Mouse (Mus musculus) MEL (cell line): ENCODE results near the gene Olfr887. TPM values are rescaled to one million over a fixed set of nuclear protein-coding genes. Genes with fewer than 3 reads are reported as not detected.

Experiments
- DNase-seq: peaks from one replicate; pipeline ENCODE4 v3.0.0; 2011; ENCODE audit warnings: low read depth, low spot score
- H3K27ac ChIP-seq: 2 replicates; pipeline ENCODE4 v1.5.1; 2012; ENCODE audit warnings: low read depth, mild to moderate bottlenecking, control low read depth, low read length, moderate library complexity; ENCODE audit not compliant: control insufficient read depth
- H3K27me3 ChIP-seq, 2 experiments: fragments of 150-350 bp in 1 of 2; sonication (generic) in 1 of 2; 2 replicates each; pipeline ENCODE4 v1.6.1; 2012; ENCODE audit warnings: low read length in 2 of 2, mild to moderate bottlenecking in 2 of 2, improper control_type of control experiment in 1 of 2, moderate library complexity in 1 of 2; ENCODE audit not compliant: insufficient read depth in 2 of 2, control insufficient read depth in 1 of 2
- H3K36me3 ChIP-seq, 2 experiments: 2 replicates each; pipeline ENCODE4 v1.6.1; 2012 to 2014; ENCODE audit warnings: low read length in 2 of 2, improper control_type of control experiment in 1 of 2, inconsistent platforms in 1 of 2, mild to moderate bottlenecking in 1 of 2; ENCODE audit not compliant: insufficient read depth in 2 of 2, control insufficient read depth in 1 of 2
- H3K4me1 ChIP-seq, 2 experiments: fragments of 150-350 bp in 1 of 2; sonication (generic) in 1 of 2; 2 replicates each; pipeline ENCODE4 v1.6.1; 2012; ENCODE audit warnings: low read length in 2 of 2, improper control_type of control experiment in 1 of 2, mild to moderate bottlenecking in 1 of 2; ENCODE audit not compliant: insufficient read depth in 2 of 2, control insufficient read depth in 1 of 2
- H3K4me3 ChIP-seq, 2 experiments: fragments of 150-350 bp in 1 of 2; sonication (generic) in 1 of 2; 2 replicates each; pipeline ENCODE4 v1.5.1; 2012; ENCODE audit warnings: low read depth in 2 of 2, low read length in 2 of 2, mild to moderate bottlenecking in 2 of 2, moderate library complexity in 2 of 2, control low read depth in 1 of 2, improper control_type of control experiment in 1 of 2; ENCODE audit not compliant: control insufficient read depth in 1 of 2, insufficient read depth in 1 of 2
- H3K79me2 ChIP-seq: 2 replicates; pipeline ENCODE4 v1.6.1; 2012; ENCODE audit warnings: mild to moderate bottlenecking, low read length, moderate library complexity; ENCODE audit not compliant: control insufficient read depth, poor library complexity, insufficient read depth
- H3K9ac ChIP-seq: 2 replicates; pipeline ENCODE4 v1.6.1; 2012; ENCODE audit warnings: low read depth, mild to moderate bottlenecking, control low read depth, low read length, moderate library complexity; ENCODE audit not compliant: control insufficient read depth, poor library complexity, severe bottlenecking
- H3K9me3 ChIP-seq: fragments of 150-350 bp; sonication (generic); replicated peaks from 2 replicates; pipeline ENCODE4 v1.6.1; 2012; ENCODE audit warnings: mild to moderate bottlenecking, low read length, improper control_type of control experiment, moderate library complexity; ENCODE audit not compliant: insufficient read depth
- CHD1 ChIP-seq: IDR thresholded peaks from 2 replicates; pipeline ENCODE4 v1.6.1; 2012; ENCODE audit warnings: low read depth, mild to moderate bottlenecking, inconsistent platforms, low read length, improper control_type of control experiment
- ELF1 ChIP-seq: IDR thresholded peaks from 2 replicates; pipeline ENCODE4 v1.6.1; 2014; ENCODE audit warnings: low read depth, mild to moderate bottlenecking, inconsistent platforms, low read length, improper control_type of control experiment, moderate library complexity
- GATA1 ChIP-seq: IDR thresholded peaks from 2 replicates; pipeline ENCODE4 v1.6.1; 2011; ENCODE audit warnings: low read depth, low read length, improper control_type of control experiment
- HCFC1 ChIP-seq: IDR thresholded peaks from 2 replicates; pipeline ENCODE4 v1.6.1; 2012; ENCODE audit warnings: low read depth, mild to moderate bottlenecking, inconsistent platforms, low read length, improper control_type of control experiment, moderate library complexity
- JUND ChIP-seq: IDR thresholded peaks from 2 replicates; pipeline ENCODE4 v1.6.1; 2011; ENCODE audit warnings: low read depth, mild to moderate bottlenecking, improper control_type of control experiment, low read length
- KAT2A ChIP-seq: conservative IDR thresholded peaks from 2 replicates; pipeline ENCODE4 v1.6.1; 2012; ENCODE audit warnings: low read depth, low read length, improper control_type of control experiment, inconsistent platforms
- MAX ChIP-seq: IDR thresholded peaks from 2 replicates; pipeline ENCODE4 v1.6.1; 2011; ENCODE audit warnings: low read length, improper control_type of control experiment
- MEF2A ChIP-seq: IDR thresholded peaks from 2 replicates; pipeline ENCODE4 v1.6.1; 2014; ENCODE audit warnings: low read depth, mild to moderate bottlenecking, inconsistent platforms, low read length, improper control_type of control experiment; ENCODE audit not compliant: poor library complexity, insufficient replicate concordance, severe bottlenecking; ENCODE audit errors: extremely low read depth
- MYC ChIP-seq: IDR thresholded peaks from 2 replicates; pipeline ENCODE4 v1.6.1; 2011; ENCODE audit warnings: low read depth, mild to moderate bottlenecking, low read length, improper control_type of control experiment, moderate library complexity
- POLR2A ChIP-seq, 2 experiments: IDR thresholded peaks; 2 replicates each; pipeline ENCODE4 v1.6.1; 2011 to 2012; ENCODE audit warnings: low read length in 2 of 2, mild to moderate bottlenecking in 2 of 2, control low read depth in 1 of 2, improper control_type of control experiment in 1 of 2, low read depth in 1 of 2, moderate library complexity in 1 of 2; ENCODE audit not compliant: control insufficient read depth in 1 of 2, insufficient read depth in 1 of 2, poor library complexity in 1 of 2
- POLR2AphosphoS2 ChIP-seq: IDR thresholded peaks from 2 replicates; pipeline ENCODE4 v1.6.1; 2011; ENCODE audit warnings: low read length, improper control_type of control experiment
- RAD21 ChIP-seq: IDR thresholded peaks from 2 replicates; pipeline ENCODE4 v1.6.1; 2011; ENCODE audit warnings: mild to moderate bottlenecking, low read depth, low read length, improper control_type of control experiment
- RCOR1 ChIP-seq: IDR thresholded peaks from 2 replicates; pipeline ENCODE4 v1.6.1; 2012; ENCODE audit warnings: low read depth, mild to moderate bottlenecking, inconsistent platforms, low read length, improper control_type of control experiment
- SIN3A ChIP-seq: IDR thresholded peaks from 2 replicates; pipeline ENCODE4 v1.6.1; 2012; ENCODE audit warnings: low read length, improper control_type of control experiment, inconsistent platforms
- SMC3 ChIP-seq: IDR thresholded peaks from 2 replicates; pipeline ENCODE4 v1.6.1; 2011; ENCODE audit warnings: low read depth, low read length, improper control_type of control experiment
- TAL1 ChIP-seq: IDR thresholded peaks from 2 replicates; pipeline ENCODE4 v1.6.1; 2012; ENCODE audit warnings: mild to moderate bottlenecking, inconsistent platforms, low read length, moderate library complexity, mixed read lengths
- TCF12 ChIP-seq: IDR thresholded peaks from 2 replicates; pipeline ENCODE4 v1.6.1; 2014; ENCODE audit warnings: low read depth, mild to moderate bottlenecking, inconsistent platforms, low read length, improper control_type of control experiment, moderate library complexity
- UBTF ChIP-seq: IDR thresholded peaks from 2 replicates; pipeline ENCODE4 v1.6.1; 2012; ENCODE audit warnings: low read depth, mild to moderate bottlenecking, inconsistent platforms, low read length, improper control_type of control experiment, moderate library complexity, borderline replicate concordance; ENCODE audit not compliant: insufficient read depth
- USF1 ChIP-seq: IDR thresholded peaks from 2 replicates; pipeline ENCODE4 v1.6.1; 2014; ENCODE audit warnings: low read depth, mild to moderate bottlenecking, inconsistent platforms, low read length, improper control_type of control experiment, moderate library complexity
- USF2 ChIP-seq, 2 experiments: IDR thresholded peaks; 2 replicates each; pipeline ENCODE4 v1.6.1; 2011 to 2012; ENCODE audit warnings: improper control_type of control experiment in 2 of 2, low read length in 2 of 2, borderline replicate concordance in 1 of 2, inconsistent platforms in 1 of 2, low read depth in 1 of 2, mild to moderate bottlenecking in 1 of 2; ENCODE audit not compliant: insufficient read depth in 1 of 2
- ZC3H11A ChIP-seq: IDR thresholded peaks from 2 replicates; pipeline ENCODE4 v1.6.1; 2012; ENCODE audit warnings: low read depth, mild to moderate bottlenecking, inconsistent platforms, low read length, improper control_type of control experiment
- ZKSCAN1 ChIP-seq: IDR thresholded peaks from 2 replicates; pipeline ENCODE4 v1.6.1; 2012; ENCODE audit warnings: low read depth, mild to moderate bottlenecking, inconsistent platforms, low read length, improper control_type of control experiment, moderate library complexity
- ZMIZ1 ChIP-seq: IDR thresholded peaks from 2 replicates; pipeline ENCODE4 v1.6.1; 2012; ENCODE audit warnings: low read depth, mild to moderate bottlenecking, inconsistent platforms, low read length, improper control_type of control experiment, moderate library complexity
- polyA plus RNA-seq, 2 experiments: library from polyadenylated mRNA; stranded (reverse) in 1 of 2; unstranded in 1 of 2; fragments of >175 nt in 1 of 2; fragments of >200 nt in 1 of 2; gene quantifications; 2 replicates each; pipeline versions ENCODE4 v1.2.1 to v1.2.4; 2012; ENCODE audit warnings: low replicate concordance in 2 of 2, low read depth in 1 of 2; ENCODE audit not compliant: insufficient read length in 2 of 2, insufficient read depth in 1 of 2, missing spikeins in 1 of 2
- total RNA-seq: library from RNA; depleted of rRNA; stranded (reverse); fragments of 300-350 nt; gene quantifications from 2 replicates; pipeline ENCODE4 v1.2.3, GENCODE M21; 2012

Olfr887 gene
- total and polyA plus RNA-seq, 3 experiments: not detected

DNA sequence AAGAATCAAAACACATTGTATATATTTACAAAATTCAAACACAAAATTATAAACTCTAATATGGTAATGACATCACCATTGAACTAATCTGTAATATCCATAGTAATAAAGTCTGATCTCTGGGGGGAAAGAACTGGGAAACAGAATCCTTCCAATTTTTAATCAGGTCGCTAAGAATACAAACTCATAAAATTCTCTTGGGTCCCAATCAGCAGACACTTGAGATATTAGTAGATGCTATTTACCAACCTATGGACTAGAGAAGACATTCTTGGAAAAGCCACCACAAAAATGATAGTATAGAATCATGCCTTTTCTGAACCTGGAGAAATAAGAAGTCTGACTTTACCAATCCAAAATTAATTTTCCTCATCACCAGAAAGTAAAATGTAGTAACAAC is 24.0 kb downstream of the Olfr887 start, which contains the start of gene Olfr888:
Gene Olfr888 (plus strand): TSS at position 301 of the 400 bp plus-strand sequence.
- Histone ChIP-seq H3K36me3 (no peaks in the 10 kb centered on the region), H3K27ac (no peak within 1 kb of the TSS), H3K27me3 (no peaks in the 10 kb centered on the region), H3K9me3 (no peaks in the 10 kb centered on the region), H3K4me3 (no peak within 1 kb of the TSS), H3K79me2 (no peaks in the 10 kb centered on the region), H3K4me1 (no peaks in the 10 kb centered on the region), H3K9ac (no peak within 1 kb of the TSS)
- DNase-seq: no peak
- TF ChIP-seq MEF2A (no peak), ZC3H11A (no peak), RAD21 (no peak), ZKSCAN1 (no peak), KAT2A (no peak), RCOR1 (no peak), SIN3A (no peak), SMC3 (no peak), TCF12 (no peak), USF2 (IDR thresholded peaks at IDR 0.05; ENCODE audit: borderline replicate concordance in 1 of 2, insufficient read depth in 1 of 2, low read depth in 1 of 2, low read length in 2 of 2) (no peak), CHD1 (no peak), JUND (no peak), MYC (no peak), POLR2AphosphoS2 (no peak), ZMIZ1 (no peak), MAX (no peak), UBTF (no peak), POLR2A (IDR thresholded peaks at IDR 0.05; ENCODE audit: control insufficient read depth in 1 of 2, insufficient read depth in 1 of 2, low read depth in 1 of 2, low read length in 2 of 2, poor library complexity in 1 of 2) (no peak)

GRCm38 (mm10) chr9:38114898-38115297 is 31.0 kb downstream of the Olfr887 start, which contains the start of gene Olfr889:
TSS of gene Olfr889 (plus strand) at chr9:38115198.
- no peak within 1 kb of the TSS for H3K4me3 ChIP-seq
- no peak within 1 kb of the TSS for H3K9ac ChIP-seq
- H3K79me2 ChIP-seq: no peaks in the 10 kb centered on the region
- no peak for TF ChIP-seq ZC3H11A
- TF ChIP-seq TCF12: no peak
- no peak for TF ChIP-seq POLR2A (IDR thresholded peaks at IDR 0.05; ENCODE audit: control insufficient read depth in 1 of 2, insufficient read depth in 1 of 2, low read depth in 1 of 2, low read length in 2 of 2, poor library complexity in 1 of 2)
- no peak for TF ChIP-seq RCOR1
- no peak for TF ChIP-seq TAL1
- TF ChIP-seq MAX: no peak
- no peak for TF ChIP-seq ELF1
- no peak for TF ChIP-seq MYC
- TF ChIP-seq GATA1: no peak
- no peak for TF ChIP-seq USF1
- TF ChIP-seq HCFC1: no peak
- no peaks in the 10 kb centered on the region for H3K4me1 ChIP-seq
- H3K9me3 ChIP-seq: no peaks in the 10 kb centered on the region
- no peaks in the 10 kb centered on the region for H3K36me3 ChIP-seq
- no peak within 1 kb of the TSS for H3K27ac ChIP-seq
- no peak for DNase-seq
- no peaks in the 10 kb centered on the region for H3K27me3 ChIP-seq
